ENCODE assay signal across 24 mouse cellular contexts in genomic region chr13:60569549-60569941, GRCm38 (mm10). TPM values are rescaled to one million over a fixed set of nuclear protein-coding genes. Genes with fewer than 3 reads are reported as not detected.
DNase-seq lines count a peak whose midpoint lies in the region; ATAC-seq lines count a peak whose summit lies in the region.
"Had no signal": no experiment of that assay in that cellular context is flagged by ENCODE, and none has a peak within 500 bp of the region (broad histone marks: within the 10 kb centered on the region; RNA-seq: fewer than 3 reads in every experiment).

No protein-coding gene starts in this region.

- no peak overlapping the region for H3K9ac ChIP-seq in forebrain, embryonic 11.5 days (ENCODE audit: low read length)
- no peak overlapping the region for H3K9ac ChIP-seq in forebrain, embryonic 13.5 days
- H3K9ac ChIP-seq in heart, embryonic 12.5 days = no peak overlapping the region

- DNase-seq in forebrain, embryonic 11.5 days (ENCODE audit: low spot score) = peak; percentile 21
- peak; percentile 78 for DNase-seq in heart, adult 11 months
- no peak for DNase-seq in adrenal gland, adult 18-20 months (ENCODE audit: low spot score in 2 of 2)
- DNase-seq in retina, postnatal 1 day = no peak
- DNase-seq: adrenal gland, adult 2 months; adrenal gland, adult 8-10 months; adrenal gland, postnatal 10 days; adrenal gland, postnatal 14 days; adrenal gland, postnatal 25 days; adrenal gland, postnatal 36 days; B cell, adult 2 months; cerebellum, adult 11 months; cerebellum, adult 11-12 months; cerebellum, adult 18-20 months had no signal

- WGBS in forebrain, embryonic 11.5 days = 95% methylated on average over 1 of the region's 1 CpGs
- 100% methylated on average over 1 of the region's 1 CpGs for WGBS in forebrain, embryonic 13.5 days
- 94% methylated on average over 1 of the region's 1 CpGs for WGBS in heart, embryonic 12.5 days

- H3K9me3 ChIP-seq in forebrain, embryonic 11.5 days (ENCODE audit: control insufficient read depth, low read length) = no peaks in the 10 kb centered on the region
- peaks cover 6% of the 10 kb centered on the region; the same call in 1 of the 2 replicates for H3K9me3 ChIP-seq in forebrain, embryonic 13.5 days (replicated peaks)
- no peaks in the 10 kb centered on the region for H3K9me3 ChIP-seq in heart, embryonic 12.5 days (replicated peaks)

- no peaks in the 10 kb centered on the region for H3K4me1 ChIP-seq in forebrain, embryonic 11.5 days (replicated peaks; ENCODE audit: control insufficient read depth, insufficient read depth, low read length)
- no peaks in the 10 kb centered on the region for H3K4me1 ChIP-seq in forebrain, embryonic 13.5 days
- H3K4me1 ChIP-seq in heart, embryonic 12.5 days (replicated peaks) = no peaks in the 10 kb centered on the region

- no peak overlapping the region for H3K4me3 ChIP-seq in forebrain, embryonic 11.5 days (ENCODE audit: low read depth, low read length)
- H3K4me3 ChIP-seq in forebrain, embryonic 13.5 days = no peak overlapping the region
- H3K4me3 ChIP-seq in heart, embryonic 12.5 days = no peak overlapping the region

- H3K36me3 ChIP-seq in forebrain, embryonic 11.5 days (ENCODE audit: control insufficient read depth, insufficient read depth, low read length) = no peaks in the 10 kb centered on the region
- H3K36me3 ChIP-seq in forebrain, embryonic 13.5 days (ENCODE audit: poor library complexity, severe bottlenecking) = no peaks in the 10 kb centered on the region
- H3K36me3 ChIP-seq in heart, embryonic 12.5 days = no peaks in the 10 kb centered on the region
- H3K36me3 ChIP-seq: G1E had no signal

- no peaks in the 10 kb centered on the region for H3K27me3 ChIP-seq in forebrain, embryonic 11.5 days (ENCODE audit: control insufficient read depth, insufficient read depth, low read length)
- no peaks in the 10 kb centered on the region for H3K27me3 ChIP-seq in forebrain, embryonic 13.5 days
- H3K27me3 ChIP-seq in heart, embryonic 12.5 days (replicated peaks) = no peaks in the 10 kb centered on the region
- H3K27me3 ChIP-seq: CH12.LX, Patski had no signal

- ATAC-seq in forebrain, embryonic 11.5 days (replicated peaks; ENCODE audit: low FRiP score) = no peak
- no peak for ATAC-seq in forebrain, embryonic 13.5 days
- ATAC-seq in heart, embryonic 12.5 days (ENCODE audit: insufficient number of reproducible peaks, low FRiP score) = no peak
- ATAC-seq in megakaryocyte progenitor cell, adult 5-6 weeks (replicated peaks; ENCODE audit: poor library complexity) = peak; percentile 55
- peak; percentile 67 for ATAC-seq in megakaryocyte-erythroid progenitor cell, adult 5-6 weeks (replicated peaks; ENCODE audit: low FRiP score, low TSS enrichment, poor library complexity, severe bottlenecking)
- ATAC-seq: activated CD4-positive, CD25-positive, alpha-beta regulatory T cell, adult 4 months; CD4-positive, CD25-positive, alpha-beta regulatory T cell, adult 4 months; Patski had no signal

- H3K4me2 ChIP-seq in forebrain, embryonic 11.5 days (ENCODE audit: low read depth, low read length, severe bottlenecking) = no peak overlapping the region
- H3K4me2 ChIP-seq in forebrain, embryonic 13.5 days = no peak overlapping the region
- H3K4me2 ChIP-seq in heart, embryonic 12.5 days = no peak overlapping the region

- H3K27ac ChIP-seq in forebrain, embryonic 11.5 days (ENCODE audit: low read depth, low read length) = no peak overlapping the region
- H3K27ac ChIP-seq in forebrain, embryonic 13.5 days = no peak overlapping the region
- no peak overlapping the region for H3K27ac ChIP-seq in heart, embryonic 12.5 days (ENCODE audit: poor library complexity, severe bottlenecking)

RNA-seq across cellular contexts. Expression of gene Dapk1, which starts 32.2 kb away (rescaled TPM):
- 25.3 and 28.1 TPM in 2 replicates for polyA plus RNA-seq in forebrain, embryonic 11.5 days (2014; fragmentation: Nextera tagmentation; extraction: Ambion mirVana)
- polyA plus RNA-seq in forebrain, embryonic 13.5 days (2015; fragmentation: Nextera tagmentation; extraction: Ambion mirVana) = 37.0 and 38.6 TPM in 2 replicates
- polyA plus RNA-seq in heart, embryonic 12.5 days (2016; fragmentation: Nextera tagmentation; extraction: Ambion mirVana) = 12.5 and 15.8 TPM in 2 replicates
- total RNA-seq in megakaryocyte progenitor cell, adult 5-6 weeks (2015) = 3.2 and 5.1 TPM in 2 replicates
- total RNA-seq in megakaryocyte progenitor cell, adult 5-6 weeks (2017) = 2.2 and 2.8 TPM in 2 replicates
- 13.9 and 19.9 TPM in 2 replicates for total RNA-seq in megakaryocyte-erythroid progenitor cell, adult 5-6 weeks (2014; fragmentation: Nextera tagmentation)
- 8.2 and 10.4 TPM in 2 replicates for total RNA-seq in megakaryocyte-erythroid progenitor cell, adult 5-6 weeks (2017)
- total RNA-seq in adrenal gland, adult 18-20 months (2021) = 10 to 100 TPM; 16.3 to 22.5 TPM
- total RNA-seq: CH12.LX had no signal
- polyA plus RNA-seq: C2C12, G1E had no signal

Comparison
In these comparisons a context has a peak if more than half of its experiments do, and no peak if none do; other contexts are left out.
1. ATAC-seq: peak in megakaryocyte progenitor cell, adult 5-6 weeks (single experiment) and megakaryocyte-erythroid progenitor cell, adult 5-6 weeks (single experiment); none in forebrain, embryonic 11.5 days (single experiment), forebrain, embryonic 13.5 days (single experiment) and heart, embryonic 12.5 days (single experiment).
2. DNase-seq: peak in forebrain, embryonic 11.5 days (single experiment) and heart, adult 11 months (single experiment); none in adrenal gland, adult 18-20 months (0 of 2) and retina, postnatal 1 day (single experiment).